In the genomic region with DNA sequence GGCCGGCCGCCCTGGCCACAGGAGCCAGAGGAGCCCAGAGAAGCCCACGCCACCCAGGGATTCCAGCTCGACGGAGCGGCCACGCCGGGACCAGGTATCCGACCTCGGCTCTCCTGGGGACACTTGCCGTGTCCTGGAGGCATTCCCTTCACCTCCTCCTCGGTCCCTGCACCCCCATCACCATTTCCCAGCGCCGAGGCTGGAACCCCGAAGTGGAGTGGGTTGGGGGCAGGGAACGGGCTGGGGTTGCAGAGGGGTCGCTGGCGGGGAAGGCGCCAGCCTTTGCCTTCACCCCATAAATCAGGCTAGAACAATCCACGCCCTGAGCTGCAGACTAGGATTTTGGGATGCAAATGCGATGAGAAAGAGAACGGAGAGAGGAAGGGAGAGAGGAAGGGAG, we compare ENCODE assay signal across 7 mouse cellular contexts. TPM values are rescaled to one million over a fixed set of nuclear protein-coding genes. Genes with fewer than 3 reads are reported as not detected.
DNase-seq lines count a peak whose midpoint lies in the region; ATAC-seq and TF ChIP-seq lines count a peak whose summit lies in the region.

No protein-coding gene starts in this region.

- no peaks in the 10 kb centered on the region for H3K36me3 ChIP-seq in lung, embryonic 14.5 days (ENCODE audit: insufficient read depth)
- H3K36me3 ChIP-seq in embryonic facial prominence, embryonic 15.5 days, result no peaks in the 10 kb centered on the region
- H3K36me3 ChIP-seq in hindbrain, embryonic 16.5 days (ENCODE audit: control insufficient read depth, insufficient read depth, low read length), result no peaks in the 10 kb centered on the region
- no peaks in the 10 kb centered on the region for H3K36me3 ChIP-seq in midbrain, postnatal 0 days (ENCODE audit: insufficient read depth, low read length)

- H3K4me1 ChIP-seq in lung, embryonic 14.5 days (ENCODE audit: insufficient read depth), result no peaks in the 10 kb centered on the region
- H3K4me1 ChIP-seq in embryonic facial prominence, embryonic 15.5 days, result peaks cover 21% of the 10 kb centered on the region
- H3K4me1 ChIP-seq in hindbrain, embryonic 16.5 days (ENCODE audit: control insufficient read depth, insufficient read depth, low read depth, low read length), result peaks cover 27% of the 10 kb centered on the region
- H3K4me1 ChIP-seq in midbrain, postnatal 0 days (ENCODE audit: insufficient read depth, low read length), result peaks cover 11% of the 10 kb centered on the region; the same call in 1 of the 2 replicates

- DNase-seq in lung, embryonic 14.5 days, result no peak
- DNase-seq in lung, postnatal 10 days, result no peak
- DNase-seq in midbrain, postnatal 0 days (ENCODE audit: low spot score), result no peak
- DNase-seq in adrenal gland, postnatal 36 days, result no peak

- under 1% methylated on average over 22 of the region's 22 CpGs for WGBS in lung, embryonic 14.5 days
- 2% methylated on average over 22 of the region's 22 CpGs for WGBS in embryonic facial prominence, embryonic 15.5 days
- WGBS in hindbrain, embryonic 16.5 days, result 1% methylated on average over 22 of the region's 22 CpGs
- WGBS in midbrain, postnatal 0 days, result under 1% methylated on average over 22 of the region's 22 CpGs

- peak overlapping the region; percentile 68 for H3K4me2 ChIP-seq in lung, embryonic 14.5 days
- H3K4me2 ChIP-seq in embryonic facial prominence, embryonic 15.5 days (replicated peaks), result peak overlapping the region; percentile 52
- peak overlapping the region; percentile 89 for H3K4me2 ChIP-seq in hindbrain, embryonic 16.5 days (ENCODE audit: low read length)
- H3K4me2 ChIP-seq in midbrain, postnatal 0 days (ENCODE audit: low read depth, low read length, poor library complexity, severe bottlenecking), result peak overlapping the region; percentile 90

- no peak for ATAC-seq in lung, embryonic 14.5 days (ENCODE audit: insufficient read depth)
- no peak for ATAC-seq in embryonic facial prominence, embryonic 15.5 days (ENCODE audit: insufficient number of reproducible peaks, low FRiP score, low TSS enrichment, low read depth)
- ATAC-seq in hindbrain, embryonic 16.5 days, result no peak
- ATAC-seq in midbrain, postnatal 0 days (ENCODE audit: low FRiP score), result no peak
- no peak for ATAC-seq in megakaryocyte progenitor cell, adult 5-6 weeks (replicated peaks; ENCODE audit: poor library complexity)

- no peak for TF ChIP-seq CTCF in lung, embryonic 14.5 days (IDR thresholded peaks at IDR 0.05; ENCODE audit: low read depth)
- TF ChIP-seq CTCF in midbrain, postnatal 0 days (IDR thresholded peaks at IDR 0.05), result no peak

- no peaks in the 10 kb centered on the region for H3K9me3 ChIP-seq in lung, embryonic 14.5 days (ENCODE audit: low read depth, low read length)
- no peaks in the 10 kb centered on the region for H3K9me3 ChIP-seq in embryonic facial prominence, embryonic 15.5 days (replicated peaks)
- no peaks in the 10 kb centered on the region for H3K9me3 ChIP-seq in hindbrain, embryonic 16.5 days (ENCODE audit: control insufficient read depth, low read length)
- H3K9me3 ChIP-seq in midbrain, postnatal 0 days (ENCODE audit: low read length), result no peaks in the 10 kb centered on the region

- peak overlapping the region; percentile 35 for H3K4me3 ChIP-seq in lung, embryonic 14.5 days (ENCODE audit: low read depth, low read length)
- peak overlapping the region; percentile 38 for H3K4me3 ChIP-seq in embryonic facial prominence, embryonic 15.5 days (replicated peaks)
- H3K4me3 ChIP-seq in hindbrain, embryonic 16.5 days (ENCODE audit: low read length), result peak overlapping the region; percentile 91
- H3K4me3 ChIP-seq in midbrain, postnatal 0 days (ENCODE audit: low read depth, low read length), result peak overlapping the region; percentile 78

- H3K27ac ChIP-seq in lung, embryonic 14.5 days (ENCODE audit: low read depth), result no peak overlapping the region
- H3K27ac ChIP-seq in embryonic facial prominence, embryonic 15.5 days (replicated peaks), result no peak overlapping the region
- H3K27ac ChIP-seq in hindbrain, embryonic 16.5 days (ENCODE audit: low read depth, low read length), result peak overlapping the region; percentile 97
- H3K27ac ChIP-seq in midbrain, postnatal 0 days (ENCODE audit: low read depth, low read length), result peak overlapping the region; percentile 85

- no peak overlapping the region for H3K9ac ChIP-seq in lung, embryonic 14.5 days
- no peak overlapping the region for H3K9ac ChIP-seq in embryonic facial prominence, embryonic 15.5 days
- H3K9ac ChIP-seq in hindbrain, embryonic 16.5 days (ENCODE audit: low read depth, low read length), result peak overlapping the region; percentile 98
- H3K9ac ChIP-seq in midbrain, postnatal 0 days (replicated peaks; ENCODE audit: low read length, poor library complexity, severe bottlenecking), result peak overlapping the region; percentile 96

- H3K27me3 ChIP-seq in lung, embryonic 14.5 days (ENCODE audit: insufficient read depth, low read length), result peaks cover 100% of the 10 kb centered on the region
- H3K27me3 ChIP-seq in embryonic facial prominence, embryonic 15.5 days, result peaks cover 99% of the 10 kb centered on the region
- H3K27me3 ChIP-seq in hindbrain, embryonic 16.5 days (replicated peaks; ENCODE audit: control insufficient read depth, insufficient read depth, low read length), result no peaks in the 10 kb centered on the region
- peaks cover 21% of the 10 kb centered on the region; the same call in 1 of the 2 replicates for H3K27me3 ChIP-seq in midbrain, postnatal 0 days (ENCODE audit: insufficient read depth, low read length)

RNA-seq across cellular contexts. Expression of a gene that starts 39.2 kb away (rescaled TPM):
- 53.9 and 65.0 TPM in 2 replicates for polyA plus RNA-seq in lung, embryonic 14.5 days (2014; fragmentation: Nextera tagmentation; extraction: Ambion mirVana)
- polyA plus RNA-seq in embryonic facial prominence, embryonic 15.5 days (2015; fragmentation: Nextera tagmentation; extraction: Ambion mirVana), result 32.7 and 42.6 TPM in 2 replicates
- polyA plus RNA-seq in hindbrain, embryonic 16.5 days (2015; fragmentation: Nextera tagmentation; extraction: Ambion mirVana), result 24.2 and 26.4 TPM in 2 replicates
- total RNA-seq in midbrain, postnatal 0 days (2014; rRNA removed), result 46.5 and 49.4 TPM in 2 replicates
- 16.9 and 18.6 TPM in 2 replicates for polyA plus RNA-seq in midbrain, postnatal 0 days (2015; fragmentation: Nextera tagmentation; extraction: Ambion mirVana)
- 10 to 100 TPM; 68.5 to 77.7 TPM for total RNA-seq in adrenal gland, postnatal 36 days (2021)
- total RNA-seq in megakaryocyte progenitor cell, adult 5-6 weeks (2015), result 21.2 and 22.5 TPM in 2 replicates
- total RNA-seq in megakaryocyte progenitor cell, adult 5-6 weeks (2017), result 41.3 and 52.0 TPM in 2 replicates

Comparison
In these comparisons a context has a peak if more than half of its experiments do, and no peak if none do; other contexts are left out.
1. H3K27ac ChIP-seq: peak in hindbrain, embryonic 16.5 days (single experiment) and midbrain, postnatal 0 days (single experiment); none in lung, embryonic 14.5 days (single experiment) and embryonic facial prominence, embryonic 15.5 days (single experiment).
2. H3K4me3 ChIP-seq: peak in every context shown above with its lines; median percentile 91 in hindbrain, embryonic 16.5 days; 78 in midbrain, postnatal 0 days; 38 in embryonic facial prominence, embryonic 15.5 days; 35 in lung, embryonic 14.5 days.
3. H3K9ac ChIP-seq: peak in hindbrain, embryonic 16.5 days (single experiment) and midbrain, postnatal 0 days (single experiment); none in lung, embryonic 14.5 days (single experiment) and embryonic facial prominence, embryonic 15.5 days (single experiment).
4. Peak in every context shown above with its lines, with median percentiles within 50 percentile points of each other: H3K4me2 ChIP-seq.